Mouse (Mus musculus): ENCODE results near the gene Ybx2. TPM values are rescaled to one million over a fixed set of nuclear protein-coding genes. Genes with fewer than 3 reads are reported as not detected.

Gene Ybx2
- polyA plus RNA-seq (2012; rRNA removed): 45.0 and 67.9 TPM in 2 replicates

DNA sequence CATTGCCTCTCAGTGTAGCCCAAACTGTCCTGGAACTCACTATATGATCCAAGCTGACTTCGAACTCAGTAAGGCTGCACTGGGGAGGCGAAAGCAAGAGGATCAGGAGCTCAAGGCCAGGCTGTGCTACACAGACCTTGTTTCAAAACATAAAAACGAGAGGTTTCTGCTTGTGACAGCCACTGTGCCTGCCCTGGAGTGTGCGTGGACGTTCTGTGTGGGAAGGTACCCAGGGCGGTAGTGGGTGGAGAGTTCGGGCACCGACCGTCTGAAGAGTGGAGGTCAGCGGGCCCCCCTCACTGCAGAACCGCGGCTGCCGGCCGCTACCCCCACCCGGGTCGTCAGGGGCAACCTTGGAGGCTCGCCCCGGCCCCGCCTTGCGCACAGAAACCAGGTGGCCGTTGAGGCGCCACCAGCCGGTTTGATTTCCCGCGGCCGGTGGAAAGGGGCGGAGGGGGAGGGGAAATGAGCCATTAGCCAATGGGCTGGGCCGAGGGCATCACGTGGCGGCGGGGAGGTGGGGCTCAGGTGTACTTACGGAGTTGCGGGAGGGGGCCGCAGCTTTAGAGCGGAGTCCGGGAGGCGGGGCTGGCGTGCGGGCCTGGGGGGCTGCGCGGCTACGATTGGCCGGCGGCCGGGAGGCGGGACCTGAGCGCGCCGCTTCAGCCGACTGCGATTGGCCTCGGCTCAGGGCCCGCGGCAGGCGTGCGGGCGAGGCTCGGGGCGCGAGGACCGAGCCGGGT is at the start of gene Ybx2:
Gene Ybx2 (plus strand): TSS at position 660 of the 743 bp plus-strand sequence.
- TF ChIP-seq POLR2A (IDR thresholded peaks at IDR 0.05; ENCODE audit: borderline replicate concordance, extremely low read depth, insufficient read depth, insufficient read length, poor library complexity, severe bottlenecking) (peak; percentile 30; the same call in 1 of the 2 replicates), CTCF (IDR thresholded peaks at IDR 0.05; ENCODE audit: borderline replicate concordance, extremely low read depth, insufficient read depth, insufficient read length) (no peak)
- peak; percentile 98 for DNase-seq (ENCODE audit: low read depth)

DNA sequence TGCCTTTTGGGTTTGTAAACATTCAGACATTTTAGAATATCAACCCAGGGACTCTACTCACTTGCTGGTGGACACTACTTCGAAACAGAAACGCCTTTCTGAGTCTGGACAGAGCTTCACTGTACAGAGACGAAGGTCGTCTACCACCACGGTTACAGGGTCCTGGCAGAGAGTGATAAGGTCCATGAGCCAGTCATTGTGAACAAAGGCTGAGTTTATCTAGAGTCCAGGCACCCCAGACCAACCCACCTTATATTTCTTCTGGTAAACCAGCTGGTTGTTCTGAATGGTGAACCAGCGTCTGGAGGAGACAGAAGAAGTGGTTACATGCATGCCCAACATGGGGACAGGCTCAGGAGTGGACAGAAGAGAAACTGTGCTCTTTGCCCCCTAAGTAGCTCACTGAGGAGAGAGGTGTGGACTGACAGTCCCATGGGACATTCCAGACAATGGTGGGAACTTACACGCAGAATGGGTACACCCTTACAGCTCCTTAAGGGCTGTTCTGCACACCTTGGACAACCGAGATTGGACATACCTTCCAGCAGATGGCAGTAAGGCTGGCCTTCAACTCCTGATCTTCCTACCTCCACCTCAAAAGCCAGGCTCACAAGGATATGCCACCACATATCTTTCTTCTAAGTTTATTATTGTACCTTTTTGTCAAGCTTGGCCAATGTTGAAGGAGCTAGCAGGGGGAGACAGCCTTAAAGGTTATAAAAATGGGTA is 48.5 kb upstream of the Ybx2 start:
- DNase-seq (ENCODE audit: low read depth): no peak
- TF ChIP-seq CTCF (IDR thresholded peaks at IDR 0.05; ENCODE audit: borderline replicate concordance, extremely low read depth, insufficient read depth, insufficient read length) (no peak), POLR2A (IDR thresholded peaks at IDR 0.05; ENCODE audit: borderline replicate concordance, extremely low read depth, insufficient read depth, insufficient read length, poor library complexity, severe bottlenecking) (no peak)

DNA sequence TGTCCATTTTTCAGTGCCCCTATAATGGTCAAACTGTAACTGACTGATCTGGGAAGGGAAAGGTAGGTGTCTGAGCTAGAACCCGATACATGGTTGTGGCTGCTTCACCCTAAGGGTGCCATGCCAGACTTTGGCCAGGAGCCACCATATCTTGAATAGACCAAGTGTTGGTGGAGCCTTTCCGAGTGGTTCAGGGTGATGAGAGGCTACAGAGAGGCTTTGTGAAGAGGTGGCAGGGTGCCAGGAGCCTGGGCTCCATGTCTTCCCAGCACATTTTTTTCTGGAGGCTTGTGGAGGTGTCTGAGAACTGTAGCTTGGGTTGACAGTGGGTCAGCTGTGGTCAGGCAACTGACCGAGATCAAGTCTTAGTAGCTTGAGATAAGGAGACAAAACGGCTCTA is 44.1 kb upstream of the Ybx2 start:
- TF ChIP-seq CTCF (IDR thresholded peaks at IDR 0.05; ENCODE audit: borderline replicate concordance, extremely low read depth, insufficient read depth, insufficient read length) (no peak), POLR2A (IDR thresholded peaks at IDR 0.05; ENCODE audit: borderline replicate concordance, extremely low read depth, insufficient read depth, insufficient read length, poor library complexity, severe bottlenecking) (no peak)
- DNase-seq (ENCODE audit: low read depth): peak; percentile 28

DNA sequence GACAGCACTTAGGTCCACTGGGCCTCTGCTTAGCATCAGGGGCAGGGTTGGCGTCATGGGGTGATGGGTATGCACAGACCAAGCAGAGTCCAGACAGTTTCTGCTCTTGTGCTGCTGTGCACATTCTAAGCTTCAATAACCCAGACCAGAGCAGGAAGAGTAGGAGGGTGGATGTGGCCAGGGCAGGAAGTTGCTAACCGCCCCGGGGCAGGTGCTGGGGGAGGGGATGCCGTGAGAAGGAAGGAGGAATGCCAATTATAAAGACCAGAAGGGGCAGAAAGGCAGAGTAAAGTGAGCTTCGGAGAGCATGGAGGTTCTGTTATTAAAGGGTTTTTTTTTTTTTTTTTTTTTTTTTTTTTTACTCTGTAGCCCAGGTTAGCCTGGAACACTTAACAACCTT is 40.9 kb upstream of the Ybx2 start:
- DNase-seq (ENCODE audit: low read depth): no peak
- TF ChIP-seq CTCF (IDR thresholded peaks at IDR 0.05; ENCODE audit: borderline replicate concordance, extremely low read depth, insufficient read depth, insufficient read length) (no peak), POLR2A (IDR thresholded peaks at IDR 0.05; ENCODE audit: borderline replicate concordance, extremely low read depth, insufficient read depth, insufficient read length, poor library complexity, severe bottlenecking) (no peak)

DNA sequence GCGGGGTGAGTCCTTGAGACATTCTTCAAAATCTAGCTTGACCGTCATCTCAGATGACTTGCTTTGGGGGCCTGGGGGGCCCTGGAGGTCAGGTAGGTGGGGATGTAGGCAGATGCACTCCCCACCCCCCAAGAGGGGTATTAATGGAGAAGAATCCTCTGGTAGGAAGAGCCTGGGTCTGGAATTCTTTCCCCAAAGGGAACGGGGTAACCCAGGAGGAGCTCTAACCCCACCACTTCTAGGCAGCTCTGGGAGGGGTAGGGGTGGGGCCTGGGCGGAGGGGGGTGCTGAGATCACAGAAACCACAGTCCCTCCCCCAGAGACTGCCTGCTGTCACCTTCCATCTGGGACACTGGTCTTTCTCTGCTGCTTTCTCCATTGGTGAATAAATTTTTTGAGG is 40.3 kb upstream of the Ybx2 start, which contains the start of gene Acap1:
Gene Acap1 (minus strand): TSS at position 249 of the 400 bp plus-strand sequence.
- DNase-seq (ENCODE audit: low read depth): no peak
- TF ChIP-seq POLR2A (IDR thresholded peaks at IDR 0.05; ENCODE audit: borderline replicate concordance, extremely low read depth, insufficient read depth, insufficient read length, poor library complexity, severe bottlenecking) (no peak), CTCF (IDR thresholded peaks at IDR 0.05; ENCODE audit: borderline replicate concordance, extremely low read depth, insufficient read depth, insufficient read length) (no peak)

DNA sequence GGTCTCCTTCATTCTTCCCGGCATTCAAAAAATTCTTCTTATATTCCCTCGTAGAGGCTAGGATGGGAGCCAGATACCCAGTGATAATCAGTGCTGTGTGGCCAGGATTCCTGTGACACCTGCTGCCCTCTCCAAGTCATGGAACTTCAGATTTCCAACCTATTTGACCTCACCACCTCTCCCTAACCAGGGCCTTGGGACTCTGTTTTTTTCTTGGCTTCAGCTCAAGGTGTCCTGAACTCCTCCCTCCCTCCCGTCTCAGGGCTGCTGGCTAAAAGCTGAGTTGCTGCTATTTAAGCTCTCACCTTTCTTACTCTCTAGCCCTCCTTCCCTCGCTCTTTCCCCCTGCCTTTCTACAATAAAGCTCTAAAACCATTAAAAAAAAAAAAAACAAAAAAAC is 35.7 kb upstream of the Ybx2 start:
- DNase-seq (ENCODE audit: low read depth): peak; percentile 38
- TF ChIP-seq POLR2A (IDR thresholded peaks at IDR 0.05; ENCODE audit: borderline replicate concordance, extremely low read depth, insufficient read depth, insufficient read length, poor library complexity, severe bottlenecking) (no peak), CTCF (IDR thresholded peaks at IDR 0.05; ENCODE audit: borderline replicate concordance, extremely low read depth, insufficient read depth, insufficient read length) (no peak)

DNA sequence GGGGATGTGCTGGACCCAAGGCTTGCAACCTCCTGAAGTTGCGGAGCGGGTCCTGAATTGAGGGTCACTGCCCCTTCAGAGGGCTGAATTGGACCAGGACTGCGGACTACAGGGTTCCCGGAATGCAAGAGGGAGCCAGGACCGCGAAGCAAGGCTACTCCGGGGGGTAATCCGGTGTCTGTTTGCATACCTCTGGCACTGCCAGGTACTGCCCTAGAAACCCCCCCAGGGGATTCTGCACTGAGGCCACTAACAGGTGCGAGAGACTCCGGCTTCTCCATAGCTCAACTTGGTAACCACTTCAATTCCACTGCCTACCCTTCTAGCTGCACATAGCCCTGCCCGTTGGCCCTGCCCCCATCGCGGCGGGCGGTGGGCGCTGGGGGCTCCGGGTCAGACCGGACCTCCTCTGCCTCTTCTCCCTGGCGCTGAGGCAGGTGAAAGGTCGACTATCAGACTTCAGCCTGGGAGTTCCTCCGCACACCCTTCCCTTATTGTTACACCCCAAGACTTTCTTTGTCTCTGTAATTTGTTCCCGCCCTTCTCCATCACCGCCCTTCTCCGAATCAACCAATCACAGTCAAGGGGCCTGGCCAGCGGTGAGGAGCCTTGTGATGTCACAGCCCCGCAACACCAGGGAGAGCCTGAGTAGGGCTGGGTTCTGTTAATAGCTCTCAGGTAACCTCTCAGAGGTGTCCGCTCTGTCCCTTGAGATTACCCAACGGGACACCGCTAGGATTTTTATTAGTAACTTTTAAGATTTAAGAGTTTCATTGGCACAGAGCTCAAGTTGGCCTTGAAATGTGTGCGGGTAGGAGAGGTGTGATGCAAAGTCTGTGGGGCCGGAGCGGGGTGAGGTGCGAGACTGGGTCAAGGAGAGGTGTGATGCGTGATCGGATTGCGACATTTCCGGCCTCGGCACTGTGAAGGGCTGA is 34.9 kb upstream of the Ybx2 start, which contains the start of the genes 2810408A11Rik and Neurl4:
Gene 2810408A11Rik (minus strand): TSS at position 517 of the 935 bp plus-strand sequence.
Gene Neurl4 (plus strand): TSS at position 602 of the 935 bp plus-strand sequence.
- peak; percentile 99 for DNase-seq (ENCODE audit: low read depth)
- no peak for TF ChIP-seq CTCF (IDR thresholded peaks at IDR 0.05; ENCODE audit: borderline replicate concordance, extremely low read depth, insufficient read depth, insufficient read length)
- TF ChIP-seq POLR2A (IDR thresholded peaks at IDR 0.05; ENCODE audit: borderline replicate concordance, extremely low read depth, insufficient read depth, insufficient read length, poor library complexity, severe bottlenecking): peak; percentile 62; the same call in 1 of the 2 replicates

DNA sequence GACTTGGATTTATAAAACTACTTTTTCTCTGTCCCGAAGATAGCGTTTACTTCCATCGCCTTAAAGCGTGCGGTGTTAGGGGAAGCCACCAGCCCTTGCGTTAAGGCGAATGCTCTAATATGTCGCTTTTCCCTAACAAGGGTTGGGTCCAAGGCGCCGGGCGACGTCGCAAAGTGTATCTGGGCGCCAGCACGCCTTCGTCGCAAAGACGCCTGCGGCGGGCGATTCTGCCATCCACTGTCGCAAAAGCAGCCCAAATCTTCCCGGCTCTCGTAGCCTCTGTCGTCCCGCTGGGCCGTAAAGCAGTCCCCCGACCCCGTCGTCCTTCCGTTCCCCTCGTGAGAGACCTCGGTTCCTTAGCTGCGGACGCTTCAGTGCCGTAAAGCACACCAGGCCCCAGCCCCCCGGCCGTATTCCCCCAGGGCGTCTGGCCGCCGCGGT is 34.2 kb upstream of the Ybx2 start:
- peak; percentile 100 for DNase-seq (ENCODE audit: low read depth)
- TF ChIP-seq CTCF (IDR thresholded peaks at IDR 0.05; ENCODE audit: borderline replicate concordance, extremely low read depth, insufficient read depth, insufficient read length): no peak
- no peak; the same call in 1 of the 2 replicates for TF ChIP-seq POLR2A (IDR thresholded peaks at IDR 0.05; ENCODE audit: borderline replicate concordance, extremely low read depth, insufficient read depth, insufficient read length, poor library complexity, severe bottlenecking)

DNA sequence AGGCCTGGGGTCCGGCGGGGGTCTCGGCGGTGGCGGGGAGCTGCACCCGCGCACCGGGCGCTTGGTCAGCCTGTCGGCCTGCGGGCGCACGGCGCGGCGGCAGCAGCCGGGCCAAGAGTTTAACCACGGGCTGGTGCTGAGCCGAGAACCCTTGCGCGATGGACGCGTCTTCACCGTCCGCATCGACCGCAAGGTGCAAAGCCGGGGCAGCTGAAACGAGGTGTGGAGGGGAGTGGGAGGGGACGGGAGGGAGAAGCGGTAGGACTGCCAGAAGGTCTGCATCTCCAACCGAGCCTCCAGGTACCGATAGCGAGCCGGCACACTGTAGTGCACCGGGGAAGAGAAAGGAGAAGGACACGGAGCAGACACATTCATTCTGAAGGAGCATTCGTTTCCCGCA is 33.6 kb upstream of the Ybx2 start:
- DNase-seq (ENCODE audit: low read depth): no peak
- TF ChIP-seq POLR2A (IDR thresholded peaks at IDR 0.05; ENCODE audit: borderline replicate concordance, extremely low read depth, insufficient read depth, insufficient read length, poor library complexity, severe bottlenecking): no peak
- TF ChIP-seq CTCF (IDR thresholded peaks at IDR 0.05; ENCODE audit: borderline replicate concordance, extremely low read depth, insufficient read depth, insufficient read length): no peak

DNA sequence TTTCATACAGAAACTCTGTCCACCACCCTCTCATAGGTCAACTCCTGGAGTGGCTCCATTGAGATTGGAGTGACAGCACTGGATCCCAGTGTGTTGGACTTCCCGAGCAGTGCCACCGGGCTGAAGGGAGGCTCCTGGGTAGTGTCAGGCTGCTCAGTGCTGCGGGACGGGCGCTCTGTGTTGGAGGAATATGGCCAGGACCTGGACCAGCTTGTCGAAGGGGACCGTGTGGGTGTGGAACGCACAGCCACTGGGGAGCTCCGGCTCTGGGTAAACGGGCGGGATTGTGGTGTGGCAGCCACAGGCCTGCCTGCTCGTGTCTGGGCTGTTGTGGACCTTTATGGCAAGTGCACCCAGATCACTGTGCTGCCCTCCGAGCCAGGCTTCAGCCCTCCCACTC is 32.6 kb upstream of the Ybx2 start:
- DNase-seq (ENCODE audit: low read depth): no peak
- TF ChIP-seq POLR2A (IDR thresholded peaks at IDR 0.05; ENCODE audit: borderline replicate concordance, extremely low read depth, insufficient read depth, insufficient read length, poor library complexity, severe bottlenecking) (no peak), CTCF (IDR thresholded peaks at IDR 0.05; ENCODE audit: borderline replicate concordance, extremely low read depth, insufficient read depth, insufficient read length) (no peak)
